Mouse (Mus musculus) splenic B cell, adult 2 months (primary cell): Measurements from ENCODE around the gene Ssr2.
"Not testable (repeated sequence)": the region's sequence is repeated elsewhere in the genome, so short reads cannot be mapped to it uniquely, and the experiment has no call there.

Experiments used
- DNase-seq: peaks from one replicate; pipeline ENCODE4 v3.0.0-alpha.2; 2011; ENCODE audit warnings: low read depth, low spot score
- H3K27me3 ChIP-seq: 2 replicates; pipeline ENCODE4 v1.6.1; 2012; ENCODE audit warnings: mild to moderate bottlenecking, low read length, moderate library complexity, mixed read lengths; ENCODE audit not compliant: control insufficient read depth, poor library complexity, insufficient read depth, severe bottlenecking
- H3K36me3 ChIP-seq: 2 replicates; pipeline ENCODE4 v1.6.1; 2012; ENCODE audit warnings: mild to moderate bottlenecking, low read length, moderate library complexity, mixed read lengths; ENCODE audit not compliant: control insufficient read depth, poor library complexity, insufficient read depth, severe bottlenecking

Ssr2 gene

GRCm38 (mm10) chr3:88591044-88591443, 15.4 kb downstream of the Ssr2 start:
- DNase-seq: no peak
- peaks cover 6% of the 10 kb centered on the region for H3K36me3 ChIP-seq
- no peaks in the 10 kb centered on the region for H3K27me3 ChIP-seq

- H3K36me3 ChIP-seq: peaks cover 1% of the 10 kb centered on the region
- peak; percentile 87 for DNase-seq
- no peaks in the 10 kb centered on the region for H3K27me3 ChIP-seq
These were observed 16.5 kb downstream of the Ssr2 start for GRCm38 (mm10) chr3:88591950-88592731.

- peak; percentile 81 for DNase-seq
- H3K27me3 ChIP-seq: no peaks in the 10 kb centered on the region
- peaks cover 1% of the 10 kb centered on the region for H3K36me3 ChIP-seq
These were observed 17.4 kb downstream of the Ssr2 start for GRCm38 (mm10) chr3:88592942-88593576.

GRCm38 (mm10) chr3:88593893-88594580, 18.4 kb downstream of the Ssr2 start:
- H3K36me3 ChIP-seq: no peaks in the 10 kb centered on the region
- no peaks in the 10 kb centered on the region for H3K27me3 ChIP-seq
- DNase-seq: no peak

- H3K36me3 ChIP-seq, H3K27me3 ChIP-seq, DNase-seq: not testable (repeated sequence)
These were observed 20.9 kb downstream of the Ssr2 start for GRCm38 (mm10) chr3:88596547-88596946.

GRCm38 (mm10) chr3:88602466-88602865, 26.8 kb downstream of the Ssr2 start:
- Histone ChIP-seq H3K36me3 (no peaks in the 10 kb centered on the region), H3K27me3 (no peaks in the 10 kb centered on the region)
- DNase-seq: no peak

- H3K27me3 ChIP-seq: no peaks in the 10 kb centered on the region
- peak; percentile 86 for DNase-seq
- H3K36me3 ChIP-seq: no peaks in the 10 kb centered on the region
These were observed 28.1 kb downstream of the Ssr2 start for GRCm38 (mm10) chr3:88603714-88604161.

- Histone ChIP-seq H3K27me3 (no peaks in the 10 kb centered on the region), H3K36me3 (no peaks in the 10 kb centered on the region)
- DNase-seq: no peak
These were observed 29.2 kb downstream of the Ssr2 start for GRCm38 (mm10) chr3:88604863-88605262.

- H3K27me3 ChIP-seq, H3K36me3 ChIP-seq, DNase-seq: not testable (repeated sequence)
These were observed 30.0 kb downstream of the Ssr2 start, which contains the start of gene Arhgef2 for GRCm38 (mm10) chr3:88605666-88606065. Gene Arhgef2, plus strand, starts transcription at chr3:88605966.

GRCm38 (mm10) chr3:88607065-88607757, 31.5 kb downstream of the Ssr2 start:
- DNase-seq: peak; percentile 91
- no peaks in the 10 kb centered on the region for H3K27me3 ChIP-seq
- no peaks in the 10 kb centered on the region for H3K36me3 ChIP-seq

- no peak for DNase-seq
- Histone ChIP-seq H3K36me3 (no peaks in the 10 kb centered on the region), H3K27me3 (no peaks in the 10 kb centered on the region)
These were observed 32.1 kb downstream of the Ssr2 start for GRCm38 (mm10) chr3:88607758-88608138.

GRCm38 (mm10) chr3:88609066-88609465, 33.4 kb downstream of the Ssr2 start:
- Histone ChIP-seq H3K27me3 (no peaks in the 10 kb centered on the region), H3K36me3 (no peaks in the 10 kb centered on the region)

GRCm38 (mm10) chr3:88614418-88614817, 38.7 kb downstream of the Ssr2 start:
- no peaks in the 10 kb centered on the region for H3K27me3 ChIP-seq
- no peak for DNase-seq
- H3K36me3 ChIP-seq: no peaks in the 10 kb centered on the region

More at GRCm38 (mm10) chr3:88609066-88609465, 33.4 kb downstream of the Ssr2 start:
- no peak for DNase-seq

GRCm38 (mm10) chr3:88615117-88615516, 39.4 kb downstream of the Ssr2 start:
- Histone ChIP-seq H3K36me3 (no peaks in the 10 kb centered on the region), H3K27me3 (no peaks in the 10 kb centered on the region)
- no peak for DNase-seq
